Mouse (Mus musculus): ENCODE results near the gene Crcp. TPM values are rescaled to one million over a fixed set of nuclear protein-coding genes. Genes with fewer than 3 reads are reported as not detected.

Crcp gene
- polyA plus RNA-seq, 1 experiment from 2014 or later, result 30.8 TPM

GRCm38 (mm10) chr5:130081181-130081881 lies 52.2 kb downstream of the Crcp start:
- 92% methylated on average over 8 of the region's 8 CpGs for WGBS
- H3K9me3 ChIP-seq (ENCODE audit: control insufficient read depth, low read length), result peaks cover 3% of the 10 kb centered on the region; the same call in 1 of the 2 replicates
- ATAC-seq (replicated peaks; ENCODE audit: low FRiP score) (no peak), DNase-seq (ENCODE audit: low spot score) (no peak)
- no peaks in the 10 kb centered on the region for H3K27me3 ChIP-seq (replicated peaks; ENCODE audit: control insufficient read depth, insufficient read depth, low read length)
- H3K36me3 ChIP-seq (ENCODE audit: control insufficient read depth, insufficient read depth, low read length), result 0 out of 2 replicates have a peak, but pooled peaks cover 4% of the 10 kb centered on the region
- H3K4me2 ChIP-seq, result no peak overlapping the region
- peaks cover 9% of the 10 kb centered on the region for H3K4me1 ChIP-seq (replicated peaks; ENCODE audit: control insufficient read depth, insufficient read depth, low read length)
- H3K4me3 ChIP-seq (ENCODE audit: low read depth, low read length), result no peak overlapping the region
- H3K9ac ChIP-seq (ENCODE audit: low read depth, low read length), result no peak overlapping the region
- H3K27ac ChIP-seq (ENCODE audit: low read depth, low read length), result no peak overlapping the region

- Histone ChIP-seq H3K9me3 (ENCODE audit: control insufficient read depth, low read length) (peaks cover 3% of the 10 kb centered on the region; the same call in 1 of the 2 replicates), H3K9ac (ENCODE audit: low read depth, low read length) (no peak overlapping the region), H3K36me3 (ENCODE audit: control insufficient read depth, insufficient read depth, low read length) (0 out of 2 replicates have a peak, but pooled peaks cover 4% of the 10 kb centered on the region), H3K4me3 (ENCODE audit: low read depth, low read length) (no peak overlapping the region), H3K27me3 (replicated peaks; ENCODE audit: control insufficient read depth, insufficient read depth, low read length) (no peaks in the 10 kb centered on the region), H3K4me1 (replicated peaks; ENCODE audit: control insufficient read depth, insufficient read depth, low read length) (peaks cover 9% of the 10 kb centered on the region), H3K27ac (ENCODE audit: low read depth, low read length) (no peak overlapping the region), H3K4me2 (no peak overlapping the region)
- WGBS, result 79% methylated on average over 4 of the region's 4 CpGs
- ATAC-seq (replicated peaks; ENCODE audit: low FRiP score) (no peak), DNase-seq (ENCODE audit: low spot score) (no peak)
Observed at GRCm38 (mm10) chr5:130082431-130082830, 53.3 kb downstream of the Crcp start.

DNA sequence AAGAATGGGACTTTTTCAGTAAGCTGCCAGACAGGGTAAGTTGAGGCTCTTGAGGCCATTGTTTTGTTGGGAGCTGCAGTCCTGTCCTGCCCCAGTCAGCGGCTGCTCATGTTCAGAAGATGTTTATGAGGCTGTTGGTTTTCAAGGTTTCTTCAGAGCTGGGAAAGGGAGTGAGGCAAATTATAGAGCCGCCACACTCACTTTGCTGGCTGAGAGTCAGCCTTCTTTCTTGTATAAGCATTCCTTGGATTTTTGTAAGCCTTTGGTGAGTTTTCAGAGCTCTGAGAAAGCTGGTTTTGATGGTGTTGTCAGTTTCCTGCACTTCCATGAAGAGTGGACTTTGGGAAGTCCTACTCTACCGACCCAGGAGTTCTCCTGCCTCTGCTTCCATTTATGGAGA lies 55.2 kb downstream of the Crcp start:
- 0 out of 2 replicates have a peak, but pooled peaks cover 4% of the 10 kb centered on the region for H3K36me3 ChIP-seq (ENCODE audit: control insufficient read depth, insufficient read depth, low read length)
- H3K27ac ChIP-seq (ENCODE audit: low read depth, low read length), result no peak overlapping the region
- peaks cover 4% of the 10 kb centered on the region; the same call in 1 of the 2 replicates for H3K4me1 ChIP-seq (replicated peaks; ENCODE audit: control insufficient read depth, insufficient read depth, low read length)
- no peak for ATAC-seq (replicated peaks; ENCODE audit: low FRiP score)
- H3K27me3 ChIP-seq (replicated peaks; ENCODE audit: control insufficient read depth, insufficient read depth, low read length), result no peaks in the 10 kb centered on the region
- 83% methylated on average over 3 of the region's 3 CpGs for WGBS
- H3K4me3 ChIP-seq (ENCODE audit: low read depth, low read length), result no peak overlapping the region
- peaks cover 3% of the 10 kb centered on the region; the same call in 1 of the 2 replicates for H3K9me3 ChIP-seq (ENCODE audit: control insufficient read depth, low read length)
- no peak overlapping the region for H3K4me2 ChIP-seq
- no peak for DNase-seq (ENCODE audit: low spot score)
- no peak overlapping the region for H3K9ac ChIP-seq (ENCODE audit: low read depth, low read length)

- H3K4me1 ChIP-seq (replicated peaks; ENCODE audit: control insufficient read depth, insufficient read depth, low read length), result peaks cover 2% of the 10 kb centered on the region; the same call in 1 of the 2 replicates
- H3K27me3 ChIP-seq (replicated peaks; ENCODE audit: control insufficient read depth, insufficient read depth, low read length), result no peaks in the 10 kb centered on the region
- H3K27ac ChIP-seq (ENCODE audit: low read depth, low read length), result no peak overlapping the region
- H3K4me2 ChIP-seq, result no peak overlapping the region
- H3K4me3 ChIP-seq (ENCODE audit: low read depth, low read length), result no peak overlapping the region
- H3K9ac ChIP-seq (ENCODE audit: low read depth, low read length), result no peak overlapping the region
- no peak for ATAC-seq (replicated peaks; ENCODE audit: low FRiP score)
- 84% methylated on average over 7 of the region's 7 CpGs for WGBS
- H3K36me3 ChIP-seq (ENCODE audit: control insufficient read depth, insufficient read depth, low read length), result 0 out of 2 replicates have a peak, but pooled peaks cover 2% of the 10 kb centered on the region
- DNase-seq (ENCODE audit: low spot score), result no peak
- no peaks in the 10 kb centered on the region for H3K9me3 ChIP-seq (ENCODE audit: control insufficient read depth, low read length)
Observed at GRCm38 (mm10) chr5:130088008-130088407, 58.9 kb downstream of the Crcp start.

GRCm38 (mm10) chr5:130088612-130089011 lies 59.5 kb downstream of the Crcp start:
- H3K36me3 ChIP-seq (ENCODE audit: control insufficient read depth, insufficient read depth, low read length), result 0 out of 2 replicates have a peak, but pooled peaks cover 2% of the 10 kb centered on the region
- no peak overlapping the region for H3K4me2 ChIP-seq
- H3K27me3 ChIP-seq (replicated peaks; ENCODE audit: control insufficient read depth, insufficient read depth, low read length), result no peaks in the 10 kb centered on the region
- DNase-seq (ENCODE audit: low spot score) (no peak), ATAC-seq (replicated peaks; ENCODE audit: low FRiP score) (no peak)
- 78% methylated on average over 4 of the region's 4 CpGs for WGBS
- H3K4me1 ChIP-seq (replicated peaks; ENCODE audit: control insufficient read depth, insufficient read depth, low read length), result peaks cover 2% of the 10 kb centered on the region; the same call in 1 of the 2 replicates
- H3K9ac ChIP-seq (ENCODE audit: low read depth, low read length), result no peak overlapping the region
- H3K27ac ChIP-seq (ENCODE audit: low read depth, low read length), result no peak overlapping the region
- H3K4me3 ChIP-seq (ENCODE audit: low read depth, low read length), result no peak overlapping the region
- no peaks in the 10 kb centered on the region for H3K9me3 ChIP-seq (ENCODE audit: control insufficient read depth, low read length)

DNA sequence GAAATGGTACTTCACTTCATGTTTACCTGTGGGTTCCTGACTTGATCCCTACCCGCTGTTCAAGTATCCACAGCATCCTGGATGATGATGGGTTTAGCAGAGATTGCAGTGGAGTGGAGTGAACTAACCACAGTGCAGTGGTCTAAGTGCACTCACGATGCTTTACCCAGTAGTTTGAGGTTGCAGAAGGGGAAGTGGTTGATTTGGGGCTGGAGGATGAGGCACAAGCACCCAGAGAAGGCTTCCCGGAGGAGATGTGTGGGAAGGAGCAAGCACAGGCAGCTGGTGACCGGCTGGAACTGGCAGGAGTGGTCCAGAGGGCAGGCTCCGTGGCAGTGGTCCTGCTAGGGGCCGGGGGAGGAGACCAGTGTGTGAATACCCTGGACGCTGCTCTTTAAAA lies 60.1 kb downstream of the Crcp start:
- no peak for ATAC-seq (replicated peaks; ENCODE audit: low FRiP score)

GRCm38 (mm10) chr5:130089626-130090393 lies 60.7 kb downstream of the Crcp start:
- no peak overlapping the region for H3K4me2 ChIP-seq
- WGBS, result 74% methylated on average over 18 of the region's 18 CpGs
- H3K27me3 ChIP-seq (replicated peaks; ENCODE audit: control insufficient read depth, insufficient read depth, low read length), result no peaks in the 10 kb centered on the region
- DNase-seq (ENCODE audit: low spot score) (no peak), ATAC-seq (replicated peaks; ENCODE audit: low FRiP score) (0 out of 2 replicates have a peak, but pooled peaks have one; percentile 40)
- no peak overlapping the region for H3K4me3 ChIP-seq (ENCODE audit: low read depth, low read length)
- peaks cover 2% of the 10 kb centered on the region; the same call in 1 of the 2 replicates for H3K4me1 ChIP-seq (replicated peaks; ENCODE audit: control insufficient read depth, insufficient read depth, low read length)
- no peak overlapping the region for H3K27ac ChIP-seq (ENCODE audit: low read depth, low read length)
- H3K36me3 ChIP-seq (ENCODE audit: control insufficient read depth, insufficient read depth, low read length), result 0 out of 2 replicates have a peak, but pooled peaks cover 2% of the 10 kb centered on the region
- H3K9me3 ChIP-seq (ENCODE audit: control insufficient read depth, low read length), result no peaks in the 10 kb centered on the region
- no peak overlapping the region for H3K9ac ChIP-seq (ENCODE audit: low read depth, low read length)

More for the DNA sequence above, 60.1 kb downstream of the Crcp start:
- H3K36me3 ChIP-seq (ENCODE audit: control insufficient read depth, insufficient read depth, low read length), result 0 out of 2 replicates have a peak, but pooled peaks cover 2% of the 10 kb centered on the region
- H3K4me1 ChIP-seq (replicated peaks; ENCODE audit: control insufficient read depth, insufficient read depth, low read length), result peaks cover 2% of the 10 kb centered on the region; the same call in 1 of the 2 replicates
- no peak for DNase-seq (ENCODE audit: low spot score)
- 52% methylated on average over 7 of the region's 7 CpGs for WGBS
- H3K4me2 ChIP-seq, result no peak overlapping the region
- H3K9ac ChIP-seq (ENCODE audit: low read depth, low read length), result no peak overlapping the region
- no peak overlapping the region for H3K4me3 ChIP-seq (ENCODE audit: low read depth, low read length)
- H3K27ac ChIP-seq (ENCODE audit: low read depth, low read length), result no peak overlapping the region
- H3K27me3 ChIP-seq (replicated peaks; ENCODE audit: control insufficient read depth, insufficient read depth, low read length), result no peaks in the 10 kb centered on the region
- no peaks in the 10 kb centered on the region for H3K9me3 ChIP-seq (ENCODE audit: control insufficient read depth, low read length)

GRCm38 (mm10) chr5:130096754-130097153 lies 67.7 kb downstream of the Crcp start:
- no peaks in the 10 kb centered on the region for H3K27me3 ChIP-seq (replicated peaks; ENCODE audit: control insufficient read depth, insufficient read depth, low read length)
- no peak overlapping the region for H3K9ac ChIP-seq (ENCODE audit: low read depth, low read length)
- ATAC-seq (replicated peaks; ENCODE audit: low FRiP score) (peak; percentile 66; the same call in 1 of the 2 replicates), DNase-seq (ENCODE audit: low spot score) (no peak)
- peaks cover 10% of the 10 kb centered on the region for H3K4me1 ChIP-seq (replicated peaks; ENCODE audit: control insufficient read depth, insufficient read depth, low read length)
- H3K4me3 ChIP-seq (ENCODE audit: low read depth, low read length), result no peak overlapping the region
- H3K36me3 ChIP-seq (ENCODE audit: control insufficient read depth, insufficient read depth, low read length), result peaks cover 2% of the 10 kb centered on the region; the same call in 1 of the 2 replicates
- 65% methylated on average over 12 of the region's 12 CpGs for WGBS
- no peak overlapping the region for H3K27ac ChIP-seq (ENCODE audit: low read depth, low read length)
- no peak overlapping the region for H3K4me2 ChIP-seq
- no peaks in the 10 kb centered on the region for H3K9me3 ChIP-seq (ENCODE audit: control insufficient read depth, low read length)

Measured in liver, embryonic 11.5 days (tissue).